Mouse (Mus musculus): ENCODE results near the gene Nuf2. TPM values are rescaled to one million over a fixed set of nuclear protein-coding genes. Genes with fewer than 3 reads are reported as not detected.

Nuf2 gene
- polyA plus RNA-seq, 1 experiment from 2014 or later: 56.5 TPM

- Histone ChIP-seq H3K27ac (no peak overlapping the region), H3K4me1 (peaks cover 5% of the 10 kb centered on the region), H3K27me3 (no peaks in the 10 kb centered on the region), H3K4me3 (no peak overlapping the region), H3K36me3 (no peaks in the 10 kb centered on the region), H3K4me2 (no peak overlapping the region), H3K9ac (no peak overlapping the region), H3K9me3 (no peaks in the 10 kb centered on the region)
- WGBS: 73% methylated on average over 15 of the region's 15 CpGs
- no peak for ATAC-seq (ENCODE audit: insufficient number of reproducible peaks, insufficient read depth, low FRiP score, low TSS enrichment, low read depth)
Observed at GRCm38 (mm10) chr1:169462386-169463115, 68.7 kb downstream of the Nuf2 start.

DNA sequence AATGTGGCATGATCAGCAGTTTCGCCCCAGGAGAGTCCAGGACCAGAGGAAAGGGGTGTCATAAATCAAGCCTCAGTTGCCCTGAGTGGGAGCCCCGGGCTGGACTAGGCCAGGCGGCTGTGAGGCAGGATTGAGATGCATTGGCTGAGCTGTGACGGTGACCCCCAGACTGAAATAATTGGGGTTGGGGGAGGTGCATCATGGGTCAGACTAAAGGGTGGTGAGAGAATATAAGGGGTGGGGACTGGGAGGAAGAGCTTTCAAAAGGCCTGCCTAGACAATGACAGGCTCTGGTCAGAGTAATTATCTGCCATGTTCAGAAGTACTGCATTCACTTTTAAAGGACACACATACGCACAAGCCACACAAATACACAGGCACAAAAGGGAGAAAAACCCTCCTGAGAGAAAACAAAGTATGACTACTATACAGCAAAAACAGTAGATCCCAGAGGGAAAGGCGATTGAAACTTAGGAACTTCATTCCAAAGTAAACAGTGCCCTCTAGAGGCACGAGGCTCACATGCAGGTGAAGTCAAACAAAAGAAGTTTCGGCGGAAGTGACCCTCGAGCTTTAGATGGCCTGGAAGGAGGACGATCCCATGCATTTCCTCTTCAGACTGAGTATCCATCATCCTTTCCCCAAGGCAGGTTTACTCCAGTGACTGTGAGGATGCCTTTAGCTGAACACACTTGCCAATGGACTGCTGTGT, 72.0 kb downstream of the Nuf2 start:
- H3K27ac ChIP-seq: no peak overlapping the region
- H3K4me3 ChIP-seq: no peak overlapping the region; the same call in 1 of the 2 replicates
- peaks cover 5% of the 10 kb centered on the region for H3K4me1 ChIP-seq
- H3K9me3 ChIP-seq: no peaks in the 10 kb centered on the region
- no peak overlapping the region for H3K9ac ChIP-seq
- WGBS: 23% methylated on average over 11 of the region's 11 CpGs
- H3K36me3 ChIP-seq: no peaks in the 10 kb centered on the region
- H3K4me2 ChIP-seq: peak overlapping the region; percentile 44
- ATAC-seq (ENCODE audit: insufficient number of reproducible peaks, insufficient read depth, low FRiP score, low TSS enrichment, low read depth): no peak
- H3K27me3 ChIP-seq: no peaks in the 10 kb centered on the region

Other genes starting within 250 kb of the Nuf2 start
- 2.5 and 2.8 TPM in 2 replicates for gene Rgs5, start 124.0 kb upstream of the Nuf2 start, polyA plus RNA-seq (2015; fragmentation: Nextera tagmentation; extraction: Ambion mirVana)
- gene Rgs4, start 216.2 kb upstream of the Nuf2 start, polyA plus RNA-seq (2015; fragmentation: Nextera tagmentation; extraction: Ambion mirVana): 3.9 and 4.1 TPM in 2 replicates